Mouse (Mus musculus) limb, embryonic 11.5 days (tissue): ENCODE data around the gene Homez. TPM values are rescaled to one million over a fixed set of nuclear protein-coding genes. Genes with fewer than 3 reads are reported as not detected.

Source experiments
- ATAC-seq: fragments of 200-750 bp; cut with Nextera tagmentation; 2 replicates; pipeline ENCODE4 v1.8.0; 2017; ENCODE audit warnings: low read depth; ENCODE audit not compliant: insufficient number of reproducible peaks, low FRiP score, low TSS enrichment
- DNase-seq: peaks from one replicate; pipeline ENCODE4 v3.0.0-alpha.2; 2015; ENCODE audit warnings: low spot score
- H3K27ac ChIP-seq: fragments of 300-500 bp; sonication (generic); replicated peaks from 2 replicates; pipeline ENCODE4 v1.5.1; 2014; ENCODE audit warnings: low read depth, mild to moderate bottlenecking, low read length
- H3K27me3 ChIP-seq: fragments of 300-500 bp; sonication (generic); 2 replicates; pipeline ENCODE4 v1.6.1; 2014; ENCODE audit warnings: mild to moderate bottlenecking, low read length, mixed read lengths; ENCODE audit not compliant: control insufficient read depth, insufficient read depth
- H3K36me3 ChIP-seq: fragments of 300-500 bp; sonication (generic); 2 replicates; pipeline ENCODE4 v1.6.1; 2014; ENCODE audit warnings: mild to moderate bottlenecking, low read length, moderate library complexity, mixed read lengths; ENCODE audit not compliant: control insufficient read depth, insufficient read depth
- H3K4me1 ChIP-seq: fragments of 300-500 bp; sonication (generic); 2 replicates; pipeline ENCODE4 v1.6.1; 2014; ENCODE audit warnings: low read length, mixed read lengths; ENCODE audit not compliant: control insufficient read depth, insufficient read depth
- H3K4me2 ChIP-seq: fragments of 300-500 bp; sonication (generic); 2 replicates; pipeline ENCODE4 v1.6.1; 2014; ENCODE audit warnings: low read depth, mild to moderate bottlenecking, moderate library complexity; ENCODE audit not compliant: severe bottlenecking
- H3K4me3 ChIP-seq: fragments of 300-500 bp; sonication (generic); 2 replicates; pipeline ENCODE4 v1.5.1; 2014; ENCODE audit warnings: low read depth, low read length
- H3K9ac ChIP-seq: fragments of 300-500 bp; sonication (generic); 2 replicates; pipeline ENCODE4 v1.6.1; 2014; ENCODE audit warnings: mild to moderate bottlenecking, low read length
- H3K9me3 ChIP-seq: fragments of 300-500 bp; sonication (generic); 2 replicates; pipeline ENCODE4 v1.6.1; 2016; ENCODE audit warnings: low read length; ENCODE audit not compliant: control insufficient read depth
- WGBS: fragments of 180-500 bp; shearing (Covaris S2); extraction: QIAGEN DNeasy Blood & Tissue Kit; methylation state at CpG from one replicate; pipeline ENCODE4 v1.1.7; 2014; 5-methylcytosine and 5-hydroxymethylcytosine counted together
- polyA plus RNA-seq: library from polyadenylated mRNA; unstranded; fragments of >200 nt; fragmentation: Nextera tagmentation; extraction: Ambion mirVana; gene quantifications from 2 replicates; pipeline ENCODE4 v1.2.1, GENCODE M21; 2014

Homez gene
- polyA plus RNA-seq, 1 experiment from 2014 or later = 12.8 TPM

GRCm38 (mm10) chr14:54864313-54865036 lies 6.3 kb downstream of the Homez start:
- no peak for ATAC-seq
- H3K4me3 ChIP-seq = peak overlapping the region; percentile 81
- H3K9ac ChIP-seq = peak overlapping the region; percentile 59
- H3K4me2 ChIP-seq = peak overlapping the region; percentile 72
- H3K9me3 ChIP-seq = no peaks in the 10 kb centered on the region
- peak overlapping the region; percentile 1; the same call in 1 of the 2 replicates for H3K27ac ChIP-seq
- no peaks in the 10 kb centered on the region for H3K36me3 ChIP-seq
- H3K4me1 ChIP-seq = no peaks in the 10 kb centered on the region
- DNase-seq = no peak
- WGBS = 18% methylated on average over 21 of the region's 21 CpGs
- H3K27me3 ChIP-seq = no peaks in the 10 kb centered on the region

DNA sequence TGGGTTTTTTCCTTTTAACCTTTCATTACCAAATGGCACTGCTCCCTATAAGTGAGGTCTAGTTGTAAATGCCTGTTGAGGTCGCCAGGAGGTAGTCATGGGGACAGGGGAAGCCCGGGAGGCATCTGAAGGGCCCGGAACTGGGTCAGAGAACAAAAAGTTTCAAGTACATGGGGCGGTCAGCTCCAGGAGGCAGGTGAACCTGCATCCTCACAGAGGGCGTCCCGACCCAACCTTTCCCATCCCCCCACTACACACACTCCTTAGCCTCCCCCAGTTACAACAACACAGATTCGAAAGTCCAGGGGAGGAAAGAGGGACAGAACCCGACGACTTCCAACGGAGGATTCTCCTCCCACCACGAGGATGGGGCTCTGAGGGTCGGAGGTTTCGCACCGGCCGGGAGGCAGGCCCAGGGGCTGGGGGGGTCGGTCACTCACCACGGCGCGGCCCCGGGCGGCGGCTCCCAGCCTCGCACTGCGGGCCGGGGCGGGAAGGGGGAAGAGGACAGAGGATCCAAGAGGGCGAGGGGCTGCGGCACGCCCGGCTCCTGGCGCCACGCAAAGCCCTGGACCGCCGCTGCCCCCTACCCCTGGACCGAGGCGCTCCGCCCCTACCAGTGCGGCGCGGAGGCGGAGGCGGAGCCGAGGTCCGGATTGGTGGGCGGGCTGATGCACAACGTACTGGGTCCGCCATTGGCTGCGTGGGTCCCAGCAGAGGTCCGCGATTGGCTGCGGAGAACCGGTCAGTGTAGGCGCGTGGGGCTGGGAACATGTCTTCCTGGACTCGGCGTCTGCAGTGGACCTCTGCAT lies 7.1 kb downstream of the Homez start:
- no peaks in the 10 kb centered on the region for H3K36me3 ChIP-seq
- under 1% methylated on average over 56 of the region's 56 CpGs for WGBS
- peak overlapping the region; percentile 60; the same call in 1 of the 2 replicates for H3K27ac ChIP-seq
- peak overlapping the region; percentile 72 for H3K4me2 ChIP-seq
- no peaks in the 10 kb centered on the region for H3K9me3 ChIP-seq
- H3K9ac ChIP-seq = peak overlapping the region; percentile 88
- ATAC-seq (peak; percentile 99), DNase-seq (peak; percentile 95)
- H3K27me3 ChIP-seq = no peaks in the 10 kb centered on the region
- no peaks in the 10 kb centered on the region for H3K4me1 ChIP-seq
- H3K4me3 ChIP-seq = peak overlapping the region; percentile 81

- ATAC-seq = no peak
- H3K4me1 ChIP-seq = no peaks in the 10 kb centered on the region
- no peak overlapping the region for H3K27ac ChIP-seq
- H3K27me3 ChIP-seq = no peaks in the 10 kb centered on the region
- no peaks in the 10 kb centered on the region for H3K9me3 ChIP-seq
- H3K36me3 ChIP-seq = peaks cover 4% of the 10 kb centered on the region; the same call in 1 of the 2 replicates
- no peak overlapping the region for H3K9ac ChIP-seq
- H3K4me3 ChIP-seq = no peak overlapping the region
- WGBS = 44% methylated on average over 2 of the region's 2 CpGs
- peak; percentile 76 for DNase-seq
- H3K4me2 ChIP-seq = no peak overlapping the region
These were observed 10.2 kb downstream of the Homez start for GRCm38 (mm10) chr14:54860511-54860910.

GRCm38 (mm10) chr14:54857891-54858290 lies 12.9 kb downstream of the Homez start:
- DNase-seq = no peak
- Histone ChIP-seq H3K4me3 (no peak overlapping the region), H3K27me3 (no peaks in the 10 kb centered on the region), H3K9me3 (no peaks in the 10 kb centered on the region), H3K4me1 (no peaks in the 10 kb centered on the region), H3K27ac (no peak overlapping the region), H3K36me3 (peaks cover 4% of the 10 kb centered on the region; the same call in 1 of the 2 replicates), H3K4me2 (no peak overlapping the region), H3K9ac (no peak overlapping the region)
- no peak for ATAC-seq
- 93% methylated on average over 9 of the region's 9 CpGs for WGBS

DNA sequence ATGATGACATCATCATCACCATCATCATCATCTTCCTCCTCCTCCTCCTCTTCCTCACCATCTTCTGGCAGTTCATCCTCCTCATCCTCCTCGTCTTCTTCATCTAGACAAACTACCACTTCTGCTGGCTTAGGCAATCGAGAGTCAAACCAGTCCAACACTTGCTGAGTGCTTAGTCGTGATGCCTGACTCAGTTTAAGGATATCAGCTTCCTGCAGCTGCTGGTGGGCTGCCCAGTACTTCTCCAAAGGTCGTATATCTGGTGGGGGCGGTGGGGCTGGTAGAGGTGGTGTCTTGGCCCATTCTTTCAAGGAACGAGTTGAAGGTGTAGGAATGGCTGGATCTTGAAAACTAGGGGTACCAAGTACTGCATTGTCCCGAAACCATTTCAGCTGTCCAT lies 14.1 kb downstream of the Homez start:
- no peak for ATAC-seq
- H3K4me1 ChIP-seq = no peaks in the 10 kb centered on the region
- H3K27ac ChIP-seq = no peak overlapping the region
- no peaks in the 10 kb centered on the region for H3K9me3 ChIP-seq
- 84% methylated on average over 7 of the region's 7 CpGs for WGBS
- no peak overlapping the region for H3K4me2 ChIP-seq
- H3K4me3 ChIP-seq = no peak overlapping the region
- no peak for DNase-seq
- no peaks in the 10 kb centered on the region for H3K27me3 ChIP-seq
- H3K36me3 ChIP-seq = peaks cover 4% of the 10 kb centered on the region; the same call in 1 of the 2 replicates
- H3K9ac ChIP-seq = no peak overlapping the region

DNA sequence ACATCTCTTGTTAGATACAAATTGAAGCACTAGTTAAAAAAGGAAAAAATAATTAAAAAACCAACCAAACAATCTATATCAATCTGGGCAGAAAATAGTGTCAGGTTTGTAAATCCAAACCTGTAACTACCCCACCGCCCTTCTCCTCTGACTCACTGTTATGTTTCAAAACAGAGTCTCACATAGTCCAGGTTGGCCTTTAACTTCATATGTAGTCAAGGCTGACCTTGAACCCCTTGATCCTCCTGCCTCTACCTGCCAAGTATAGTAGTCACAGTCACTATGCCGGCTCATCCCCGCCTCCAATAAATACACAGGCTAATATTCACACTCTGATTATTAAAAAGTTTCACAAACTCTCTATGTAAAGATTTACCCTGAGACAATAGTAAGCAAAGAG lies 15.0 kb downstream of the Homez start:
- H3K9ac ChIP-seq = no peak overlapping the region
- 100% methylated on average over 3 of the region's 3 CpGs for WGBS
- no peak overlapping the region for H3K27ac ChIP-seq
- H3K36me3 ChIP-seq = peaks cover 4% of the 10 kb centered on the region; the same call in 1 of the 2 replicates
- no peaks in the 10 kb centered on the region for H3K9me3 ChIP-seq
- H3K27me3 ChIP-seq = no peaks in the 10 kb centered on the region
- H3K4me2 ChIP-seq = no peak overlapping the region
- DNase-seq (no peak), ATAC-seq (no peak)
- H3K4me1 ChIP-seq = no peaks in the 10 kb centered on the region
- H3K4me3 ChIP-seq = no peak overlapping the region

- H3K9ac ChIP-seq = no peak overlapping the region
- no peaks in the 10 kb centered on the region for H3K27me3 ChIP-seq
- no peak overlapping the region for H3K4me3 ChIP-seq
- H3K4me2 ChIP-seq = no peak overlapping the region
- H3K27ac ChIP-seq = no peak overlapping the region
- no peaks in the 10 kb centered on the region for H3K9me3 ChIP-seq
- no peaks in the 10 kb centered on the region for H3K36me3 ChIP-seq
- ATAC-seq (no peak), DNase-seq (no peak)
- WGBS = 4% methylated on average over 4 of the region's 4 CpGs
- no peaks in the 10 kb centered on the region for H3K4me1 ChIP-seq
These were observed 27.3 kb downstream of the Homez start for GRCm38 (mm10) chr14:54843461-54843860.

- Histone ChIP-seq H3K36me3 (no peaks in the 10 kb centered on the region), H3K4me1 (no peaks in the 10 kb centered on the region), H3K9ac (no peak overlapping the region), H3K4me3 (no peak overlapping the region), H3K27ac (no peak overlapping the region), H3K27me3 (no peaks in the 10 kb centered on the region), H3K4me2 (no peak overlapping the region), H3K9me3 (no peaks in the 10 kb centered on the region)
- 79% methylated on average over 1 of the region's 1 CpGs for WGBS
- ATAC-seq = no peak
- no peak for DNase-seq
These were observed 47.0 kb downstream of the Homez start for GRCm38 (mm10) chr14:54823716-54824115.
